Mouse (Mus musculus): ENCODE measurements around the gene Ralgapa2.

GRCm38 (mm10) chr2:146259787-146260560 is 252.2 kb downstream of the Ralgapa2 start:
- TF ChIP-seq POLR2A (IDR thresholded peaks at IDR 0.05; ENCODE audit: insufficient read depth, low read length) (no peak), CTCF (IDR thresholded peaks at IDR 0.05; ENCODE audit: low read depth, low read length) (no peak), EP300 (IDR thresholded peaks at IDR 0.05; ENCODE audit: insufficient read depth, low read depth, low read length) (no peak)

Data from ES-Bruce4 (cell line).